In genomic region chr6:27968859-27969258, GRCm38 (mm10) we compare ENCODE assay signal across 21 mouse cellular contexts.
DNase-seq lines count a peak whose midpoint lies in the region; ATAC-seq lines count a peak whose summit lies in the region.
"Had no signal": no experiment of that assay in that cellular context is flagged by ENCODE, and none has a peak within 500 bp of the region (broad histone marks: within the 10 kb centered on the region; RNA-seq: fewer than 3 reads in every experiment).

No protein-coding gene starts in this region.

- H3K27me3 ChIP-seq in embryonic facial prominence, embryonic 10.5 days (replicated peaks; ENCODE audit: low read depth, poor library complexity, severe bottlenecking): no peaks in the 10 kb centered on the region
- no peaks in the 10 kb centered on the region for H3K27me3 ChIP-seq in hindbrain, embryonic 10.5 days (ENCODE audit: insufficient read depth, poor library complexity, severe bottlenecking)
- H3K27me3 ChIP-seq: embryonic facial prominence, embryonic 15.5 days; hindbrain, embryonic 13.5 days had no signal

- intact Hi-C loops in left cerebral cortex, postnatal 10 days (cut with DNase I): no loop called here

- WGBS in embryonic facial prominence, embryonic 10.5 days: 77% methylated on average over 2 of the region's 2 CpGs
- 86% methylated on average over 2 of the region's 2 CpGs for WGBS in hindbrain, embryonic 10.5 days

- no peak for DNase-seq in frontal cortex, postnatal 25 days (ENCODE audit: low spot score in 2 of 2)
- DNase-seq in left cerebral cortex, adult 11 months (ENCODE audit: low spot score): peak; percentile 21
- no peak for DNase-seq in left cerebral cortex, postnatal 10 days (ENCODE audit: extremely low spot score in 1 of 2, low spot score in 2 of 2)
- peak; percentile 17 for DNase-seq in embryonic facial prominence, embryonic 10.5 days (ENCODE audit: low spot score)
- DNase-seq in hindbrain, embryonic 10.5 days (ENCODE audit: low spot score): no peak
- no peak for DNase-seq in urinary bladder, adult 2 months (ENCODE audit: low spot score)
- DNase-seq: adrenal gland, postnatal 10 days; cerebellum, adult 11-12 months; cerebellum, adult 9-10 months; cerebellum, postnatal 25 days; gastrocnemius, adult 2 months; gastrocnemius, postnatal 25 days; heart, postnatal 10 days; heart, postnatal 4 days had no signal

- H3K27ac ChIP-seq in embryonic facial prominence, embryonic 10.5 days (replicated peaks): no peak overlapping the region
- H3K27ac ChIP-seq in hindbrain, embryonic 10.5 days: no peak overlapping the region
- H3K27ac ChIP-seq: embryonic facial prominence, embryonic 15.5 days; forebrain, embryonic 10.5 days; gastrocnemius, adult 2 months; hindbrain, embryonic 13.5 days; hindbrain, postnatal 0 days had no signal

- no peaks in the 10 kb centered on the region for H3K36me3 ChIP-seq in embryonic facial prominence, embryonic 10.5 days (replicated peaks)
- no peaks in the 10 kb centered on the region for H3K36me3 ChIP-seq in hindbrain, embryonic 10.5 days
- H3K36me3 ChIP-seq: embryonic facial prominence, embryonic 15.5 days; forebrain, embryonic 10.5 days; hindbrain, embryonic 13.5 days had no signal

- H3K4me1 ChIP-seq in embryonic facial prominence, embryonic 10.5 days: peaks cover 12% of the 10 kb centered on the region
- no peaks in the 10 kb centered on the region for H3K4me1 ChIP-seq in hindbrain, embryonic 10.5 days (replicated peaks)
- H3K4me1 ChIP-seq: embryonic facial prominence, embryonic 15.5 days; forebrain, embryonic 10.5 days; hindbrain, embryonic 13.5 days had no signal

- no peak overlapping the region for H3K4me3 ChIP-seq in embryonic facial prominence, embryonic 10.5 days
- no peak overlapping the region for H3K4me3 ChIP-seq in hindbrain, embryonic 10.5 days
- H3K4me3 ChIP-seq: embryonic facial prominence, embryonic 15.5 days; erythroblast, embryonic 14.5 days; forebrain, embryonic 10.5 days; gastrocnemius, adult 2 months; hindbrain, embryonic 13.5 days had no signal

- H3K9me3 ChIP-seq in embryonic facial prominence, embryonic 10.5 days: no peaks in the 10 kb centered on the region
- H3K9me3 ChIP-seq in hindbrain, embryonic 10.5 days: no peaks in the 10 kb centered on the region
- H3K9me3 ChIP-seq: embryonic facial prominence, embryonic 15.5 days; forebrain, embryonic 10.5 days; hindbrain, embryonic 13.5 days had no signal

- ATAC-seq in frontal cortex, adult (ENCODE audit: low TSS enrichment): peak; percentile 66
- ATAC-seq: forebrain, embryonic 14.5 days; hindbrain, postnatal 0 days had no signal

Comparison
In these comparisons a context has a peak if more than half of its experiments do, and no peak if none do; other contexts are left out.
1. DNase-seq: peak in left cerebral cortex, adult 11 months (single experiment) and embryonic facial prominence, embryonic 10.5 days (single experiment); none in frontal cortex, postnatal 25 days (0 of 2), left cerebral cortex, postnatal 10 days (0 of 2), hindbrain, embryonic 10.5 days (single experiment) and urinary bladder, adult 2 months (single experiment).